Mouse (Mus musculus) intestine, postnatal 0 days (tissue): Measurements from ENCODE around the gene Nup88. TPM values are rescaled to one million over a fixed set of nuclear protein-coding genes. Genes with fewer than 3 reads are reported as not detected.
A peak's percentile ranks its signal among the peaks of the same experiment; 100 is the strongest.

Experiments
- ATAC-seq: fragments of 200-750 bp; cut with Nextera tagmentation; 2 replicates; pipeline ENCODE4 v1.8.0; 2017; ENCODE audit warnings: mild to moderate bottlenecking, moderate TSS enrichment, moderate library complexity
- H3K27ac ChIP-seq: fragments of 300-500 bp; sonication (generic); 2 replicates; pipeline ENCODE4 v1.5.1; 2014; ENCODE audit warnings: mild to moderate bottlenecking, low read depth, low read length, moderate library complexity
- H3K27me3 ChIP-seq: fragments of 300-500 bp; sonication (generic); replicated peaks from 2 replicates; pipeline ENCODE4 v1.6.1; 2014; ENCODE audit warnings: low read length, mixed read lengths; ENCODE audit not compliant: control insufficient read depth, insufficient read depth
- H3K36me3 ChIP-seq: fragments of 300-500 bp; sonication (generic); 2 replicates; pipeline ENCODE4 v1.6.1; 2014; ENCODE audit warnings: mild to moderate bottlenecking, moderate library complexity; ENCODE audit not compliant: control insufficient read depth, insufficient read depth
- H3K4me1 ChIP-seq: fragments of 300-500 bp; sonication (generic); replicated peaks from 2 replicates; pipeline ENCODE4 v1.6.1; 2014; ENCODE audit warnings: antibody characterized with exemption, low read length, mixed read lengths; ENCODE audit not compliant: control insufficient read depth, insufficient read depth
- H3K4me2 ChIP-seq: fragments of 300-500 bp; sonication (generic); replicated peaks from 2 replicates; pipeline ENCODE4 v1.6.1; 2014; ENCODE audit warnings: low read depth, mild to moderate bottlenecking, moderate library complexity
- H3K4me3 ChIP-seq: fragments of 300-500 bp; sonication (generic); 2 replicates; pipeline ENCODE4 v1.5.1; 2014; ENCODE audit warnings: low read depth, low read length
- H3K9ac ChIP-seq: fragments of 300-500 bp; sonication (generic); 2 replicates; pipeline ENCODE4 v1.6.1; 2014; ENCODE audit warnings: mild to moderate bottlenecking, low read depth, low read length
- H3K9me3 ChIP-seq: fragments of 300-500 bp; sonication (generic); 2 replicates; pipeline ENCODE4 v1.6.1; 2016; ENCODE audit warnings: mixed run types; ENCODE audit not compliant: control insufficient read depth
- CTCF ChIP-seq: sonication (generic); IDR thresholded peaks from 2 replicates; pipeline ENCODE4 v1.5.1; 2016; ENCODE audit warnings: low read depth, mild to moderate bottlenecking, control low read depth, antibody characterized with exemption, moderate library complexity
- WGBS: fragments of 180-500 bp; shearing (Covaris S2); extraction: QIAGEN DNeasy Blood & Tissue Kit; methylation state at CpG from one replicate; pipeline ENCODE4 v1.1.7; 2014; 5-methylcytosine and 5-hydroxymethylcytosine counted together
- polyA plus RNA-seq: library from polyadenylated mRNA; unstranded; fragments of >200 nt; fragmentation: Nextera tagmentation; extraction: Ambion mirVana; gene quantifications from 2 replicates; pipeline ENCODE4 v1.2.1, GENCODE M21; 2015

The Nup88 gene
- polyA plus RNA-seq, 1 experiment from 2014 or later = 35.8 TPM

DNA sequence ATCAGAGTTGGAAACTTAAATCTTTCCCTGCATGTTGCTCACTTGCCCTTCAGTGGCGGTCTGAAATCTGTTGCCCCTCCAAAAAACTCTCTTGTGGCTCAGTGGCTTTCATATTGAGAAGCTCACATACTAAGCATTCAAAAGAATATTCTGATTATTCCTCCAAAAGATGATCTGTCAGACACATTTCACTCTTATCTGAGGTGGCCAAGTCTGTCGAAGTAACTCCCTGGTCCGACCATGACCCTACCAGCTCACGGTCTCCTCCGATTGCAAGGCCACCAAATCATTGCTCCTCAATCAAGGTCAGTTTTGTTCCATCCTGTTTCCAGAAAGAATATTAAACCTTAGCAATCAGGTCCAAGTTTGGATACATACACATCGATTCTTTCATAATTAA is 37.3 kb upstream of the Nup88 start:
- 93% methylated on average over 6 of the region's 6 CpGs for WGBS
- Histone ChIP-seq H3K4me2 (no peak overlapping the region), H3K4me1 (peaks cover 6% of the 10 kb centered on the region), H3K36me3 (peaks cover 30% of the 10 kb centered on the region), H3K9me3 (no peaks in the 10 kb centered on the region), H3K4me3 (no peak overlapping the region), H3K27ac (no peak overlapping the region), H3K9ac (no peak overlapping the region), H3K27me3 (no peaks in the 10 kb centered on the region)
- ATAC-seq = no peak
- TF ChIP-seq CTCF = no peak

DNA sequence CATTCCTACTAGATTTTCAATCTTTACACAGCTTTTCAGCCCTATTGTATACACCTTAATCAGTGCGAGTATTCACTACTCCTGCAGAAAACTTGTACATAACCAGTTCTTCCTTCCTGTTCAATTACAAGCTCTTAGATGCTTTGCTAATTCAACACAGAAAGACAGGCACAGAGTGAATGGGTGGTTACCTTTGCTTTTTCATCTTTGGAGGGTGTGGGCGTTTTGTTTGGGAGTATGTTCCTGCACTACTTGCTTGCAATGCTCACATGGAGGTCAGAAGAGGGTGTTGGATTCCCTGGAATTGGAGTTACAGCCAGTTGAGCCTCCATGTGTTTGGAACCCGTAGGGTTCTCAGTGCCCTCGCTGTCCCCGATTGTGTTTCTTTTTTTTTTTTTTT is 35.3 kb upstream of the Nup88 start:
- no peak for TF ChIP-seq CTCF
- 40% methylated on average over 5 of the region's 5 CpGs for WGBS
- Histone ChIP-seq H3K9me3 (no peaks in the 10 kb centered on the region), H3K4me2 (peak overlapping the region; percentile 84), H3K27ac (no peak overlapping the region), H3K4me1 (peaks cover 6% of the 10 kb centered on the region), H3K4me3 (peak overlapping the region; percentile 89; the same call in 1 of the 2 replicates), H3K27me3 (no peaks in the 10 kb centered on the region), H3K36me3 (peaks cover 14% of the 10 kb centered on the region), H3K9ac (no peak overlapping the region)
- no peak for ATAC-seq

DNA sequence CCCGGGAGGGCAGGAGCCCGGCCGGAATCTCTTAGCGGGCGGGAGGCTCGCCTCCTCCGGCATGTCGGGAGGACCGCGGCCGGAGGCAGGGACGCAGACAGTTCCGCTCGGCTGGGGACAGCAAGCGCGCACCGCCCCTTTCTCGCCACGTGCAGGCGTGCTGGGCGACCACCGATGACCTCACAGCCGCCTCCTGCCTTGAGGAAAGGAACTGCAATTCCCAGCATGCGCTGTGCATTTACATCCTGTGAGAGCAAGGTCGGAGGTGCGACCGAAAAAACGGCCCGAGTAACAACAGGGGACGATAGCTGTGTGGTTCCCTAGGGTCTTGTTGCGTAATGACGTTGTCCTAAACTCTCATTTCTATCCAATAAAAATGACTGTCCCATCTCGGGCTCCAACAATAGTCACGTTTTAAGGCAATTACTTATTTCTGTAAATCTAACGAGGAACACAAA is 34.6 kb upstream of the Nup88 start, which contains the start of gene Dhx33:
TSS of gene Dhx33 (minus strand) at position 122 of the 458 bp plus-strand sequence.
- H3K27ac ChIP-seq = peak within 1 kb of the TSS; percentile 50
- H3K4me2 ChIP-seq = peak within 1 kb of the TSS; percentile 84
- TF ChIP-seq CTCF = peak; percentile 60
- H3K4me1 ChIP-seq = peaks cover 6% of the 10 kb centered on the region
- under 1% methylated on average over 35 of the region's 35 CpGs for WGBS
- ATAC-seq = peak; percentile 97
- no peaks in the 10 kb centered on the region for H3K27me3 ChIP-seq
- no peaks in the 10 kb centered on the region for H3K9me3 ChIP-seq
- peaks cover 14% of the 10 kb centered on the region for H3K36me3 ChIP-seq
- H3K9ac ChIP-seq = peak within 1 kb of the TSS; percentile 62
- peak within 1 kb of the TSS; percentile 89 for H3K4me3 ChIP-seq

DNA sequence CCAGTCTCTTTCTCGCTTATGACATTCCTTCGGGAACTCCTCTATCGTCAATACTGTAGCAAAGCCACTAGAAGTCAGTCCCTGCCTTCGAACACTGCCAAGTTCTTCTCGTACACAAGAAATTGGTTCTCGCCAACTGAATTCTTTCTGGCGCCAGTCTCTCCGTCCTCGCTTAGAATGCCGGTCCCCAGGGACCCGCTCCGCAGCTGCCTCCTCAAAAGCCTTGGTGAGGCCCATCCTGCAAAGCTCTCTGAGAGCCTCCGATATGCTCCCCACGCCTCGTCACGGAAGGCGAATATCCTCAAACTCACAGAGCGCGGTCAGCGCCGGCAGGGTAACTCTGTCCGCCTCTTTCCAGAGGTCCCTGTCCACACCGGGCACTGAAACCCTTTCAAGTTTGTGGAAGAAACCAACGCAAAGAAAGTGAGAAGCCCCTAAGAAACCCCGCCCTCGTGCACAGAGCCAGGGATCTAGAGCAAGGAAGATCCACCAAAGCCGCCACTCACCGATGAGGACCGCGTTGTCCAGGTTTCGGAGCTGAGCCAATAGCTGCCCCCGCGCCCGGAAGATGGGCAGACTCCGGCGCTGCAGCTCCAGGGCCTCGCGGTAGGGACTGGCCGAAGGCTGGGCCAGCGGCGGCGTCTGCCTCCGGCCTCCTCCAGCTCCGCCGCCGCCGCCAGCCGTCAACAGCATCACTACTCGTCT is 34.0 kb upstream of the Nup88 start:
- peak; percentile 65 for ATAC-seq
- peak overlapping the region; percentile 50 for H3K27ac ChIP-seq

DNA sequence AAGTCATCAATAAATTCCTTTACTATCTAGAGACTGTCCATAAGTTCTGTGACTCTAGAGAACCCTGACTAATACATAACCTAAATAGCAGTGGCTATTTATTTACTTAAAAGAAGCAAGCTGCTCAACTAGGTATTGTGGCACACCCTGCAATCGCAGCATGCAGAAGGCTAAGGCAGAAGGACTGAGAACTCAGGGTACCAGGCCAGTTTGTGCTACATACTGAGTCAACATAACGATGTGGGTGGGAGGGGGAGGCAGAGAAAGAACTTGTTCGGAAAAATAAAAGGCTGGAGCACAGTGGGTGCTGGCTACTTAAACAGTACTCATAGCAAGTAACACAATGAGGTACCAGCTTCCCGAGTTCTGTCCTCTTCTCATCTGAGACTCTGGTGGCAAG is 31.4 kb upstream of the Nup88 start:
- WGBS = 86% methylated on average over 4 of the region's 4 CpGs
- no peak overlapping the region for H3K27ac ChIP-seq
- H3K9ac ChIP-seq = no peak overlapping the region
- H3K4me2 ChIP-seq = no peak overlapping the region
- ATAC-seq = no peak
- no peaks in the 10 kb centered on the region for H3K9me3 ChIP-seq
- H3K27me3 ChIP-seq = no peaks in the 10 kb centered on the region
- peaks cover 6% of the 10 kb centered on the region for H3K4me1 ChIP-seq
- TF ChIP-seq CTCF = no peak
- H3K4me3 ChIP-seq = no peak overlapping the region
- peaks cover 23% of the 10 kb centered on the region; the same call in 1 of the 2 replicates for H3K36me3 ChIP-seq

More for the DNA sequence above, 34.0 kb upstream of the Nup88 start:
- no peaks in the 10 kb centered on the region for H3K27me3 ChIP-seq
- peaks cover 13% of the 10 kb centered on the region; the same call in 1 of the 2 replicates for H3K36me3 ChIP-seq
- under 1% methylated on average over 49 of the region's 49 CpGs for WGBS
- H3K4me2 ChIP-seq = peak overlapping the region; percentile 84
- peak overlapping the region; percentile 89 for H3K4me3 ChIP-seq
- peaks cover 6% of the 10 kb centered on the region for H3K4me1 ChIP-seq
- H3K9ac ChIP-seq = peak overlapping the region; percentile 62
- TF ChIP-seq CTCF = no peak
- no peaks in the 10 kb centered on the region for H3K9me3 ChIP-seq

DNA sequence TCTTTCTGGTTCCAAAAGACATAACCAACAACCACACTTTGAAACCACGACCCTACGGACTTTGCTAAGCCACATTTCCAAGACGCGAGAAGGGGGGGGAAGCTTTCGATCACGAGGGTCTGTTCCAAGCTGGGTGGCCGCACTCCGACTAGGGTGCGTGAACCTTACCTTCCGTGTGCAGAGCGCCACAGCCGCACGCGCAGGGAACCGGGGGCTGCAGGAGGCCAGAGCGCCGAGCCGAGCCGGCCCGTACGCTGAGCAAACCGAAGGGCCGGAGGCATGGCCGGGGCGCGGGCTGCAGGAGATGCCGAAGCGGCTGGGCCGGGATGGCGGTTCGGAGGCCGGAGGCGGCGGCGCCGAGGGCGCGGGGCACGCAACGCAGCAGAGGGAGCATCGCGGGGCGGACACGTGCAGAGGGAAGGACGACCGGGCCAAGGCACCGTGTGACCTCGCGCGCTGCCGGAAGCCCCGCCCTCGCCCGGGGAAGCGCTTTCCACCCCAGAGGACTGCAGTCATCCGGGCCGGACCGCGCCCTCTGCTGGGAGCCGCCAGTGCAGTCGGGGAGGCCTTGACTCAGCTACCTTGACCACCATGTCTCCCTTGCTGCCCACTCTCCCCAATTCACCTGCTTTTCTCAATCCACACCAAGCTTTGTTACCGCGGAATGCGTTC is 12.9 kb upstream of the Nup88 start, which contains the start of gene C1qbp:
TSS of gene C1qbp (minus strand) at position 470 of the 672 bp plus-strand sequence.
- H3K4me2 ChIP-seq = peak within 1 kb of the TSS; percentile 87
- H3K4me3 ChIP-seq = peak within 1 kb of the TSS; percentile 94
- ATAC-seq = peak; percentile 95
- no peaks in the 10 kb centered on the region for H3K4me1 ChIP-seq
- peak; percentile 99 for TF ChIP-seq CTCF
- no peaks in the 10 kb centered on the region for H3K9me3 ChIP-seq
- under 1% methylated on average over 52 of the region's 64 CpGs for WGBS
- H3K27ac ChIP-seq = peak within 1 kb of the TSS; percentile 50; the same call in 1 of the 2 replicates
- peak within 1 kb of the TSS; percentile 82 for H3K9ac ChIP-seq
- no peaks in the 10 kb centered on the region for H3K27me3 ChIP-seq
- H3K36me3 ChIP-seq = peaks cover 53% of the 10 kb centered on the region
